Mouse (Mus musculus) hindlimb bud, embryonic 11.5 days (tissue): ENCODE measurements around the gene Bbs12.

ENCODE experiments used
- DNase-seq: peaks from one replicate; pipeline ENCODE4 v3.0.0-alpha.2; 2012; ENCODE audit warnings: low read depth, low spot score; ENCODE audit errors: extremely low spot score

Gene Bbs12

GRCm38 (mm10) chr3:37325317-37326112 is 13.2 kb downstream of the Bbs12 start:
- no peak for DNase-seq

GRCm38 (mm10) chr3:37326627-37327026 is 14.3 kb downstream of the Bbs12 start:
- DNase-seq, result no peak

GRCm38 (mm10) chr3:37328489-37328888 is 16.1 kb downstream of the Bbs12 start:
- DNase-seq, result no peak

GRCm38 (mm10) chr3:37329963-37330362 is 17.6 kb downstream of the Bbs12 start:
- no peak for DNase-seq

GRCm38 (mm10) chr3:37331999-37332449 is 19.7 kb downstream of the Bbs12 start:
- DNase-seq, result no peak

- DNase-seq, result no peak
Measured at GRCm38 (mm10) chr3:37334053-37334452, 21.7 kb downstream of the Bbs12 start.

GRCm38 (mm10) chr3:37341110-37341509 is 28.8 kb downstream of the Bbs12 start:
- no peak for DNase-seq

- DNase-seq, result no peak
Measured at GRCm38 (mm10) chr3:37342811-37343210, 30.5 kb downstream of the Bbs12 start.

- DNase-seq, result no peak
Measured at GRCm38 (mm10) chr3:37347671-37348070, 35.3 kb downstream of the Bbs12 start.

GRCm38 (mm10) chr3:37348221-37349165 is 36.1 kb downstream of the Bbs12 start, which contains the start of gene Fgf2:
Fgf2 (plus strand) TSS chr3:37348346.
- no peak for DNase-seq

- DNase-seq, result no peak
Measured at GRCm38 (mm10) chr3:37349166-37349548, 36.8 kb downstream of the Bbs12 start.

- DNase-seq, result no peak
Measured at GRCm38 (mm10) chr3:37350386-37350785, 38.0 kb downstream of the Bbs12 start.

GRCm38 (mm10) chr3:37353951-37354481 is 41.7 kb downstream of the Bbs12 start:
- DNase-seq, result no peak

- no peak for DNase-seq
Measured at GRCm38 (mm10) chr3:37354737-37355136, 42.4 kb downstream of the Bbs12 start.

GRCm38 (mm10) chr3:37360729-37361128 is 48.4 kb downstream of the Bbs12 start:
- no peak for DNase-seq

GRCm38 (mm10) chr3:37365144-37365543 is 52.8 kb downstream of the Bbs12 start:
- no peak for DNase-seq

- DNase-seq, result no peak
Measured at GRCm38 (mm10) chr3:37365976-37366375, 53.6 kb downstream of the Bbs12 start.

GRCm38 (mm10) chr3:37366381-37367053 is 54.2 kb downstream of the Bbs12 start:
- no peak for DNase-seq

- DNase-seq, result no peak
Measured at GRCm38 (mm10) chr3:37370407-37370806, 58.1 kb downstream of the Bbs12 start.
